Mouse (Mus musculus): Measurements from ENCODE around the gene Zscan29. TPM values are rescaled to one million over a fixed set of nuclear protein-coding genes. Genes with fewer than 3 reads are reported as not detected.
"Not testable (repeated sequence)": the region's sequence is repeated elsewhere in the genome, so short reads cannot be mapped to it uniquely, and the experiment has no call there.

The Zscan29 gene
- total and polyA plus RNA-seq, 2 experiments from 2014 or later, result 4.9 to 8.0 TPM

DNA sequence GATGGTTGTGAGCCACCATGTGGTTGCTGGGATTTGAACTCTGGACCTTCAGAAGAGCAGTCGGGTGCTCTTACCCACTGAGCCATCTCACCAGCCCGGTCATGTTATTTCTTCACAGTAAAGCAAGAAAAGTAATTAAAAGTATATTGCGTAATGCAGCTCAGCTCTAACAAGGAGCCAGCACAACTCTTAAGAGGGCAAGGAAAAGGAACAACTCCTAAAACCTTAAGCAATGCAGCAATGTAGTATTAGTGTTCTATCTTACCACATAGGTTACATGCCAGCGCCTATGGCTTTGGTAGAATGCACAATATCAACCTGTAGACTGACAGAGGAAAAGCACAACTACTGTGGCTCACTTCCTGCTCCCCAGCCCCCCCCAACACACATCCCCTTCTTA is 33.6 kb downstream of the Zscan29 start:
- H3K36me3 ChIP-seq (ENCODE audit: insufficient read depth), result 0 out of 2 replicates have a peak, but pooled peaks cover 4% of the 10 kb centered on the region
- H3K9ac ChIP-seq, result no peak overlapping the region
- DNase-seq (no peak), ATAC-seq (no peak)
- WGBS, result 98% methylated on average over 4 of the region's 4 CpGs
- peaks cover 25% of the 10 kb centered on the region for H3K4me1 ChIP-seq (ENCODE audit: insufficient read depth)
- TF ChIP-seq CTCF (IDR thresholded peaks at IDR 0.05; ENCODE audit: low read depth), result no peak
- H3K4me3 ChIP-seq (ENCODE audit: low read depth, low read length), result no peak overlapping the region
- H3K27ac ChIP-seq (ENCODE audit: low read depth, low read length), result no peak overlapping the region
- H3K9me3 ChIP-seq (ENCODE audit: low read length), result no peaks in the 10 kb centered on the region
- no peak overlapping the region for H3K4me2 ChIP-seq (ENCODE audit: low read depth)
- no peaks in the 10 kb centered on the region for H3K27me3 ChIP-seq (ENCODE audit: insufficient read depth, low read length)

GRCm38 (mm10) chr2:121132822-121133221 is 38.1 kb downstream of the Zscan29 start:
- H3K27me3 ChIP-seq (ENCODE audit: insufficient read depth, low read length), result no peaks in the 10 kb centered on the region
- 0 out of 2 replicates have a peak, but pooled peaks cover 4% of the 10 kb centered on the region for H3K36me3 ChIP-seq (ENCODE audit: insufficient read depth)
- DNase-seq (no peak), ATAC-seq (no peak)
- no peak for TF ChIP-seq CTCF (IDR thresholded peaks at IDR 0.05; ENCODE audit: low read depth)
- H3K27ac ChIP-seq (ENCODE audit: low read depth, low read length), result no peak overlapping the region
- H3K4me3 ChIP-seq (ENCODE audit: low read depth, low read length), result no peak overlapping the region
- no peak overlapping the region for H3K4me2 ChIP-seq (ENCODE audit: low read depth)
- no peaks in the 10 kb centered on the region for H3K9me3 ChIP-seq (ENCODE audit: low read length)
- H3K4me1 ChIP-seq (ENCODE audit: insufficient read depth), result 0 out of 2 replicates have a peak, but pooled peaks cover 3% of the 10 kb centered on the region
- H3K9ac ChIP-seq, result no peak overlapping the region
- WGBS, result 77% methylated on average over 1 of the region's 1 CpGs

DNA sequence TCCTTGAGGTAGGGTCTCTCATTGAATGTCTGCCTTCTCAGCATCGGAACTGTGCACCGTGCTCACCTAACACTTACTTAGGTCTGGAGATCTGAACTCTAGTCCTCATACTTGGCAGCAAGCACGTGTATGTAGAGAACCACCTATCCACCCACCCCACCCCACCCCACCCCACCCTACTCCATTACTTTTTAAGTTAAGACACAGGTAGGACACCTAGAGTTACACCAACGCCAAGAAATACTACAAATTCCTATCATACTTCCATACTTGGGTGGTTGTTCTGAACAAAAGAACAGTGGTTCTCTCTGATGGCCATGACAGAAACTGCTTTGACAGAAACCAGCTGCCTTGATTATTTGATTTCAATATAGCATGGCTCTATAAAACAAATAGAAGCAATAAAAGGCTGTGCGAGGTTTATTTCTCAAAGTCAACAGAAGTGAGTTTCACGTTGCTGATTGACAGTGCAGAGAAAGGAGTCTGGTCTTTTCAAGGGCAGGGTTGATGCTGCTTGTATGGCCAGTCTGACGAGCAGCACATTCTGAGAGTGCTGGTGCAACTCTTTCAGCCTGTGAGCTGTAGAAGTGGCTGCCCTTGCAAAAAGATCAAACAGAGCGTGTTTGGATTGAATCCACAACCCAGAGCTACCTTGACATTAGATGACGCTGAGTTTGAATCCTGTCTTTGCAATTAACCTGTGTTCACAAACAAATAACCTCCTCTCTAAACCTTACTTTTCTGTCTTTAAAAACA is 41.9 kb downstream of the Zscan29 start:
- H3K4me3 ChIP-seq (ENCODE audit: low read depth, low read length), result no peak overlapping the region
- no peak for TF ChIP-seq CTCF (IDR thresholded peaks at IDR 0.05; ENCODE audit: low read depth)
- ATAC-seq, result no peak
- no peak for DNase-seq
- H3K9me3 ChIP-seq (ENCODE audit: low read length), result no peaks in the 10 kb centered on the region
- H3K36me3 ChIP-seq (ENCODE audit: insufficient read depth), result no peaks in the 10 kb centered on the region
- WGBS, result 71% methylated on average over 9 of the region's 9 CpGs
- H3K27ac ChIP-seq (ENCODE audit: low read depth, low read length), result no peak overlapping the region
- no peak overlapping the region for H3K9ac ChIP-seq
- no peaks in the 10 kb centered on the region for H3K4me1 ChIP-seq (ENCODE audit: insufficient read depth)
- no peak overlapping the region for H3K4me2 ChIP-seq (ENCODE audit: low read depth)
- no peaks in the 10 kb centered on the region for H3K27me3 ChIP-seq (ENCODE audit: insufficient read depth, low read length)

DNA sequence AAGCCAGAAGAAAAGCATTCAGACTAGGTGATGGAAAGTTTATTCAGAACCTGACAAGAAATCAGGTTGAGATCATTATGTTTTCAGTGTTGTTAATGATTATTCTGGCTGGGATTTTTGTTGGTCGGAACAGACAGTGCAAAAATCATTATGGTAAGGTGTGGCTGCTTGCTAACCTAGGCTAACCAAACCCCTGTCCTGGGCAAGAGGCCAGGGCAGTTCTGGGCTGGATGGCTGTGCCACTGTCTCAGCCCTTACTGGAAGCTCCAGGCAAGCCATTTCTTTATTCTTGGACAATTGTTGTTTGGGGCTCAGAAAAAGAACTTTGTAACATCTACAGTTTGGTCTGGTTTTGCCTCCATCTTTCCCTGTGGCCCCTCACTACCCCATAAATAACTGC is 43.4 kb downstream of the Zscan29 start:
- 70% methylated on average over 1 of the region's 1 CpGs for WGBS
- Histone ChIP-seq H3K36me3 (ENCODE audit: insufficient read depth) (no peaks in the 10 kb centered on the region), H3K4me3 (ENCODE audit: low read depth, low read length) (no peak overlapping the region), H3K9ac (no peak overlapping the region), H3K4me2 (ENCODE audit: low read depth) (no peak overlapping the region), H3K4me1 (ENCODE audit: insufficient read depth) (no peaks in the 10 kb centered on the region), H3K9me3 (ENCODE audit: low read length) (no peaks in the 10 kb centered on the region), H3K27me3 (ENCODE audit: insufficient read depth, low read length) (no peaks in the 10 kb centered on the region), H3K27ac (ENCODE audit: low read depth, low read length) (no peak overlapping the region)
- DNase-seq (no peak), ATAC-seq (no peak)
- no peak for TF ChIP-seq CTCF (IDR thresholded peaks at IDR 0.05; ENCODE audit: low read depth)

DNA sequence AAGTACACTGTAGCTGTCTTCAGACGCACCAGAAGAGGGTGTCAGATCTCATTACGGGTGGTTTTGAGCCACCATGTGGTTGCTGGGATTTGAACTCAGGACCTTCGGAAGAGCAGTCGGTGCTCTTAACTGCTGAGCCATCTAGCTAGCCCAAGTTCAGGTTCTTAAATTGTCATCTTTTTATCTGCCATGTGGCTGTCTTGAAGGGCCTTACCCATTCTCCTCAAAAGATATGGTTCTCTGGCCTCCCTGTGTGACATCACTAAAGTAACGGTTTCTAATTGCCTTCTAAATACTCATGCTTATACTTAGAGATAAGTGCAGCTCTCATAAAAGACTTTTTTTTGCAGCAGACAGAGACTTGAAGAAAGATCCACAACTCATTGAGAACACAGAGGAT is 44.6 kb downstream of the Zscan29 start:
- H3K36me3 ChIP-seq (ENCODE audit: insufficient read depth); H3K27ac ChIP-seq (ENCODE audit: low read depth, low read length); DNase-seq; H3K9me3 ChIP-seq (ENCODE audit: low read length); ATAC-seq; H3K27me3 ChIP-seq (ENCODE audit: insufficient read depth, low read length); H3K4me1 ChIP-seq (ENCODE audit: insufficient read depth); H3K4me3 ChIP-seq (ENCODE audit: low read depth, low read length); H3K4me2 ChIP-seq (ENCODE audit: low read depth); H3K9ac ChIP-seq: not testable (repeated sequence)
- 90% methylated on average over 5 of the region's 5 CpGs for WGBS

- H3K4me2 ChIP-seq (ENCODE audit: low read depth), result no peak overlapping the region
- no peak overlapping the region for H3K4me3 ChIP-seq (ENCODE audit: low read depth, low read length)
- no peak for ATAC-seq
- H3K27ac ChIP-seq (ENCODE audit: low read depth, low read length), result no peak overlapping the region
- H3K4me1 ChIP-seq (ENCODE audit: insufficient read depth), result no peaks in the 10 kb centered on the region
- H3K9me3 ChIP-seq (ENCODE audit: low read length), result no peaks in the 10 kb centered on the region
- 82% methylated on average over 3 of the region's 3 CpGs for WGBS
- no peaks in the 10 kb centered on the region for H3K27me3 ChIP-seq (ENCODE audit: insufficient read depth, low read length)
- no peak overlapping the region for H3K9ac ChIP-seq
- TF ChIP-seq CTCF (IDR thresholded peaks at IDR 0.05; ENCODE audit: low read depth), result no peak
- DNase-seq, result no peak
- H3K36me3 ChIP-seq (ENCODE audit: insufficient read depth), result no peaks in the 10 kb centered on the region
Measured at GRCm38 (mm10) chr2:121119260-121119659, 51.7 kb downstream of the Zscan29 start.

- H3K4me2 ChIP-seq (ENCODE audit: low read depth), result no peak overlapping the region
- no peaks in the 10 kb centered on the region for H3K4me1 ChIP-seq (ENCODE audit: insufficient read depth)
- no peaks in the 10 kb centered on the region for H3K36me3 ChIP-seq (ENCODE audit: insufficient read depth)
- H3K27me3 ChIP-seq (ENCODE audit: insufficient read depth, low read length), result no peaks in the 10 kb centered on the region
- WGBS, result 94% methylated on average over 2 of the region's 2 CpGs
- H3K9me3 ChIP-seq (ENCODE audit: low read length), result no peaks in the 10 kb centered on the region
- ATAC-seq (no peak), DNase-seq (no peak)
- H3K27ac ChIP-seq (ENCODE audit: low read depth, low read length), result no peak overlapping the region
- TF ChIP-seq CTCF (IDR thresholded peaks at IDR 0.05; ENCODE audit: low read depth), result no peak
- H3K9ac ChIP-seq, result no peak overlapping the region
- no peak overlapping the region for H3K4me3 ChIP-seq (ENCODE audit: low read depth, low read length)
Measured at GRCm38 (mm10) chr2:121115418-121115817, 55.5 kb downstream of the Zscan29 start.
